Mouse (Mus musculus) embryonic facial prominence, embryonic 15.5 days (tissue): ENCODE results near the gene Sf1. TPM values are rescaled to one million over a fixed set of nuclear protein-coding genes. Genes with fewer than 3 reads are reported as not detected.

Experiments
- ATAC-seq: fragments of 200-750 bp; cut with Nextera tagmentation; 2 replicates; pipeline ENCODE4 v1.8.0; 2017; ENCODE audit warnings: low read depth, moderate TSS enrichment; ENCODE audit not compliant: insufficient number of reproducible peaks, low FRiP score, low TSS enrichment
- H3K27ac ChIP-seq: fragments of 300-500 bp; sonication (generic); replicated peaks from 2 replicates; pipeline ENCODE4 v1.5.1; 2015; ENCODE audit warnings: mild to moderate bottlenecking, inconsistent platforms
- H3K27me3 ChIP-seq: fragments of 300-500 bp; sonication (generic); 2 replicates; pipeline ENCODE4 v1.6.1; 2015; ENCODE audit warnings: inconsistent platforms
- H3K36me3 ChIP-seq: fragments of 300-500 bp; sonication (generic); 2 replicates; pipeline ENCODE4 v1.6.1; 2015; ENCODE audit warnings: mild to moderate bottlenecking, inconsistent platforms
- H3K4me1 ChIP-seq: fragments of 300-500 bp; sonication (generic); 2 replicates; pipeline ENCODE4 v1.6.1; 2015; ENCODE audit warnings: inconsistent platforms
- H3K4me2 ChIP-seq: fragments of 300-500 bp; sonication (generic); replicated peaks from 2 replicates; pipeline ENCODE4 v1.6.1; 2015; ENCODE audit warnings: mild to moderate bottlenecking, inconsistent platforms
- H3K4me3 ChIP-seq: fragments of 300-500 bp; sonication (generic); replicated peaks from 2 replicates; pipeline ENCODE4 v1.5.1; 2015; ENCODE audit warnings: mild to moderate bottlenecking, inconsistent platforms
- H3K9ac ChIP-seq: fragments of 300-500 bp; sonication (generic); 2 replicates; pipeline ENCODE4 v1.6.1; 2015; ENCODE audit warnings: inconsistent platforms
- H3K9me3 ChIP-seq: fragments of 300-500 bp; sonication (generic); replicated peaks from 2 replicates; pipeline ENCODE4 v1.6.1; 2016; ENCODE audit warnings: inconsistent platforms
- WGBS: fragments of 180-500 bp; shearing (Covaris S2); methylation state at CpG from one replicate; pipeline ENCODE4 v1.1.7; 2015; 5-methylcytosine and 5-hydroxymethylcytosine counted together
- polyA plus RNA-seq: library from polyadenylated mRNA; unstranded; fragments of >200 nt; fragmentation: Nextera tagmentation; extraction: Ambion mirVana; gene quantifications from 2 replicates; pipeline ENCODE4 v1.2.1, GENCODE M21; 2015

The Sf1 gene
- polyA plus RNA-seq, 1 experiment from 2014 or later: 145 TPM

DNA sequence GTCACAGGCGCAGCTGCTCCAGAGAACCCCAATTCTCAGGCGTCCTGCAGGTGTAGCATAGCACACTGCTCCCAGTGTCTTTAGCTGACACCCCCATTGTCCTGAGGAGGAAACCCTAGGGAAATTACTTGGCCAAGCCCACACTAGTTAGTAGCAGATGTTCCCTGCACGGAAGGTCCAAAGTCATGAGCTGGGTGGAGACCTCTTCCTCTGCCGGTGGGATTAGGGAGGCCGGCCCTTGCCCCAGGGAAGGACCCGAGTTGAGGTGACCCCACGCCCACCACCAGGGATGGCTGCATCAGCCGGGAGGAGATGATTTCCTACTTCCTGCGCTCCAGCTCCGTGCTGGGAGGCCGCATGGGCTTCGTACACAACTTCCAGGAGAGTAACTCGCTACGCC, 49.3 kb downstream of the Sf1 start:
- Histone ChIP-seq H3K36me3 (no peaks in the 10 kb centered on the region), H3K4me1 (0 out of 2 replicates have a peak, but pooled peaks cover 5% of the 10 kb centered on the region), H3K27me3 (peaks cover 15% of the 10 kb centered on the region), H3K4me3 (no peak overlapping the region), H3K9ac (no peak overlapping the region), H3K9me3 (no peaks in the 10 kb centered on the region), H3K4me2 (no peak overlapping the region), H3K27ac (no peak overlapping the region)
- WGBS: 52% methylated on average over 14 of the region's 14 CpGs
- ATAC-seq: no peak

DNA sequence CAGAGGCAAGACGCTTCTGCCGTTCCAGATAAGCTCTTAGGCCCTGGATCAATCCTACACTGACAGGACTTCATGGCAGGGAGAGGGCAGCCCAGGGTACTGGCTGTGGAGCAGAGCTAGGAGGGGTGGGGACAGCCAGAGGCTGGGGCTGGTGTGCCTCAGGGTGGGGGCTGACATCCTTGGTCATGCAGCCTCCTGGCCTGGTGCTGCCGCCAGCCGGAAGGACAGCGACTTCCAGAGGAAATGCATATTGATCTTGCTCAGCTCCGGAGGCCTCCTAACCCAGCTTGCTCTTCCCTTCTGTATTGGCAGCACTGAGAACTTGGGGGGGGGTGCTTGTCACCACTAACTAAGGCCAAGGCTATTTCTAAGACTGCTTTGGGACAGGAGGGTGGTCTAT, 52.0 kb downstream of the Sf1 start:
- Histone ChIP-seq H3K36me3 (no peaks in the 10 kb centered on the region), H3K4me3 (no peak overlapping the region), H3K4me2 (no peak overlapping the region), H3K9me3 (no peaks in the 10 kb centered on the region), H3K4me1 (peaks cover 16% of the 10 kb centered on the region), H3K27ac (no peak overlapping the region), H3K27me3 (peaks cover 41% of the 10 kb centered on the region), H3K9ac (no peak overlapping the region)
- 32% methylated on average over 6 of the region's 6 CpGs for WGBS
- no peak for ATAC-seq

DNA sequence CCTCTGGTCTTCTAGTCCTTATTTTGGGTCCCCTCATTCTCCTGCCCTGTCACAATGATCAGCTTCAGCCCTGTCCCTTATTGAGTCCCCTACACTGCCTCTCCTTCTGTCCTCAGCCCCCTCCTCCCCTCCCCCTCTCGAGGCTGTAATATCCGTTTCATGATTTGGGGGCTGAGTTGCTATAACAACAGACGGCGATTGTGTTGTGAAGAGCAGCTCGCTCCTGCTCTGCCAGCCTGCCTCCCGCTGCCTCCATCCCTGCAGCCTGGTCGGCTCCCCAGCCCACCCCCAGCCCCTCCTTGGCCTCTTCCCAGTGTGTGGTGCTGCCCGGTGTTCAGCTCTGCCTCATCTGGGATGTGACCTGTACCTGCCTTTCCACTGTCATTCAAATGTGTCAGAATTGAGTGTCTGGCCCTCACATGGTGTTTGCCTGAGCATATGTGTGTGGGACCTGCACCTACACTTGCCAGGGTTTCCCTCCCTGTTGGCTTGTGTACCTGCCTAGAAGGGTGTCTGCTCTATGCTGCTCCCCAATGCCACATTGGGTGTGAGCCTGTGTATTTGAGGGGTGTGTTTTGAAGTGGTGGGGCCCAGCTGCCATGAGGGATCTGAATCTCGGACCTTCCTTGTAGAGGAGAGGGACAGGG, 52.8 kb downstream of the Sf1 start:
- H3K4me1 ChIP-seq: peaks cover 16% of the 10 kb centered on the region
- ATAC-seq: no peak
- 14% methylated on average over 9 of the region's 9 CpGs for WGBS
- no peak overlapping the region for H3K27ac ChIP-seq
- H3K36me3 ChIP-seq: no peaks in the 10 kb centered on the region
- H3K4me2 ChIP-seq: no peak overlapping the region
- H3K4me3 ChIP-seq: no peak overlapping the region
- no peak overlapping the region for H3K9ac ChIP-seq
- H3K27me3 ChIP-seq: peaks cover 49% of the 10 kb centered on the region
- no peaks in the 10 kb centered on the region for H3K9me3 ChIP-seq

DNA sequence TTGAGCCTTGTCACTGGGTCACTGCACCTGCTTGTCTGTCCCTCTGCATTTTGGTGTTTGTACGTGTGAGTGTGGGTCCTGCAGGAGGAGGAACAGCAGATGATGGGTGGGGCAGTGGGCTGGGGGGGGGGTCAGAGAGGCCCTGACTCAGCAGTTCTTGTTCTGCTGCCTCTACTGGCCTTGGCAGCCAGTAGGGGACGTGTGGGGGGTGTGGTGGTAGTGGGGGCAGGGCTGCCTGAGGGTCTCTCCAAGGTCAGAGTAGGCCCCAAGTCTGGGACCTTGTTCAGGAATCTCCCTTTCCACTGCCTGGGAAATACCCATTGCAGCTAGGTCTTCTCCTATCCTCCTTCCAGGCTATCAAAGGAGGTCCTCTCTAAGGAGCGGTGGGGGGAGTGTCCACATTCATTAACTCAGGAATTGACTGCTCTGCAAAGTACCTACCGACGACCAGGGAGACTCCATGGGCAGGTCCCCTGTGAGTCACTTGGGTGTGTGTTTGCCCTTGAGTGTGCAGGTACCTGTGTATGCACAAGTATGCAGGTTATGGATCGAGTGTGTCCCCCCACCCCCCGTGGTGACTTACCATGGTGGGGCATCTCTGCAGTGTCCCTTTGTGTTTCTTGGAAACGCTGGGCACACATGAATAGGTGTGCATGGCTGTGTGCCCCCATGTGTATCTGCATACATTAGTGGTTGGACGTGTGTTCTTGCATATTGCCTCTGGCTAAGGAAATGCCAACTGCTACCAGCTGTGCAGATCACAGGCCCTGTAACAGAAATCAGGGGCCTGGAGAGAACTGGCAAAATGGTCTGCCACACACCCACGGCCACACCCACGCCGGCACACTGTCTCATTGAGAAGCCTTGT, 53.6 kb downstream of the Sf1 start:
- Histone ChIP-seq H3K9ac (no peak overlapping the region), H3K4me1 (peaks cover 16% of the 10 kb centered on the region), H3K4me2 (no peak overlapping the region), H3K36me3 (no peaks in the 10 kb centered on the region), H3K27ac (no peak overlapping the region), H3K4me3 (no peak overlapping the region), H3K27me3 (peaks cover 58% of the 10 kb centered on the region), H3K9me3 (no peaks in the 10 kb centered on the region)
- WGBS: 61% methylated on average over 12 of the region's 12 CpGs
- no peak for ATAC-seq

DNA sequence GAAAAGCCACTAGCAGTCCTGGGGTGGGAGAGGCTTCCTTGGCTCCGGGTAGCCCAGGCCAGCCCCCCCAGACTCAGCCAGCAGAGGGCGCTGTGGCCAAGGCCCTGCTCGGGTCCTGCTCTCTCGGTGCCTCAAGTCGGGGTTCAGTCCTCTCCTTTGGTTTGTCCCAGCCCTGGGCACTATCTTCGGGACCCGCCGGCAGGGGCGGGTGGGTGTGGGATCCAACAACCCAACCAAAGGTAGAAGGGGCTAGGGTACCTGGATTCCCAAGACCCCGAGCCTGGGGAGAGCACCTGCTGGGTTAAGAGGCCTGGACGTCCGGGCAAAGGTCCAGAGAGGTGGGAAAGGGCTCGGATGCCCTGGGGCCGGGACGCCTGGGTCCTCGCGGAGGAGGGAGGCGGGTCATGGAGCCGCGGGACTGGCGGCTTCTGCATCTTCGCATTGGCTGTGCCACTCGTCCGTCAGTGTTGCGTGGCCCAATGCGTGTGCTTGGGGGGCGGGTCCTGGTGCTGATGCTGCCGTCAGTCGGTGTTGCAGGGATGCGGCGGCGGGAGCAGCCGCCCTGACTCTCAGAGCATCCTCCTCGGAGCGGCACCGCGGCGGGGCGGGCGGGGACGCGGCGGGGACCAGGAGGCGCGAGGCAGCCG, 54.9 kb downstream of the Sf1 start, which contains the start of gene Nrxn2:
TSS of gene Nrxn2 (plus strand) at position 499 of the 647 bp plus-strand sequence.
- ATAC-seq: peak; percentile 78
- H3K4me2 ChIP-seq: peak within 1 kb of the TSS; percentile 98
- H3K4me1 ChIP-seq: peaks cover 16% of the 10 kb centered on the region
- H3K27ac ChIP-seq: no peak within 1 kb of the TSS
- H3K9ac ChIP-seq: no peak within 1 kb of the TSS
- no peaks in the 10 kb centered on the region for H3K9me3 ChIP-seq
- no peaks in the 10 kb centered on the region for H3K36me3 ChIP-seq
- peaks cover 70% of the 10 kb centered on the region for H3K27me3 ChIP-seq
- under 1% methylated on average over 46 of the region's 46 CpGs for WGBS
- H3K4me3 ChIP-seq: peak within 1 kb of the TSS; percentile 52

DNA sequence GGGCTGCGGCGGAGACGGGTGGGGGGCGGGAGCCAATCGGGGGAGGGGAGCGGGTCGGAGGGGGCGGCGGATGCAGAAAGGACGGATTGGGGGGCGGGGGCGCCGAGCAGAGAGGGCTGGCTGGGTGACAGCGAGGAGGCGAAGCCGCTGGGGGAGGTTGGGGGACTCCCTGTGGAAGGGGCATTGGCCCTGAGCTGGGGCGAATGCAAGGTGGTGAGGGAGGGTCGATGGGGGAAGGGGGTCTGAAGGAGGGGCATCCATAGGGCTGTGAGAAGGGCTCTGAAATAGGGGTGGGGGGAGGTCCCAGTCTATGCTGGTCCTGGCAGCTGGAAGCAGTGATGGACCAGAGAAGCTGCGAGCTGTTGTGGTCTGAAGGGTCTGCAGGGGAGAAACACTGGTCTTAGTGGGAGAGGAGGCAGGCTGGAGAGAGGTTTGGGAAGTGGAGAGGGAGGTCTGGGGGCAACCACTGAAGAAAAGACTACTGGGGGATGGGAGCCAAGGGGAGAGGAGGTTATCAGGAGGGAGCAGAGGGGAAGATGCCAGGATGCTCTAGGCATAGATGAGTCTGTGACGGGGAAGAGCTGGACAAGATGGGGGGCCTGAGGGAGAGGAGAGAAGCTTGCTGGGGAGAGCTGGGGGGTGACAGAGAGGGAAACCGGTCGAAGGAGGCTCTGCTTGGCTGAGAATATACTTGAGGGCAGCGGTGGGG, 55.6 kb downstream of the Sf1 start:
- H3K27ac ChIP-seq: no peak overlapping the region
- peak overlapping the region; percentile 52 for H3K4me3 ChIP-seq
- H3K27me3 ChIP-seq: peaks cover 78% of the 10 kb centered on the region
- H3K4me1 ChIP-seq: peaks cover 16% of the 10 kb centered on the region
- no peaks in the 10 kb centered on the region for H3K9me3 ChIP-seq
- H3K9ac ChIP-seq: no peak overlapping the region
- H3K4me2 ChIP-seq: peak overlapping the region; percentile 98
- no peaks in the 10 kb centered on the region for H3K36me3 ChIP-seq
- no peak for ATAC-seq
- 12% methylated on average over 13 of the region's 23 CpGs for WGBS

DNA sequence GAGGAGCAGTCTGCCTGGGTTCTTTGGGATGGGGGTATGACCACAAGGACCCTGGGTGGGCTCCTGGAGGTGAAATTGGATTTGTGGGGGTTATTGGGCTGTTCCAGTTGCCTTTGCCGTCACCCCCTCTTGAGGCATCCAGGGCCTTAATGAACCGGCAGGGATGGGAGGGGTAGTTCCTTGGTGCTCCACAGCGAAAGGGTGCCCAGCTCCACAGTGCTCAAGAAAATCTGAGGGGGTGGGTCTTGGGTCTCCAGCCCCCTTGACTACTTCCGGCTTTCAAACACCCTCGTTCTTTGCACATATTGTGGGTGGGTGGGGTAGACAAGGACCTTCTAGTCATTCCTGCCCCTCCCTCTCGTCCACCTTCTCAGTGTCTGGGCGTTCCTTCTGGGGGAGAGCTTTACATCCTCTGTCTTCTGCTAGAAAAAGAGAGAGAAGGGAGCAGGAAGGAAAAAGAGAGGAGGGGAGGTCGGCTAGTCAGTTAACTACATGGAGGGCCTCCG, 56.4 kb downstream of the Sf1 start:
- Histone ChIP-seq H3K27me3 (peaks cover 85% of the 10 kb centered on the region), H3K36me3 (no peaks in the 10 kb centered on the region), H3K27ac (no peak overlapping the region), H3K4me1 (peaks cover 16% of the 10 kb centered on the region), H3K4me3 (no peak overlapping the region), H3K4me2 (no peak overlapping the region), H3K9me3 (no peaks in the 10 kb centered on the region), H3K9ac (no peak overlapping the region)
- ATAC-seq: no peak
- WGBS: 55% methylated on average over 9 of the region's 9 CpGs

DNA sequence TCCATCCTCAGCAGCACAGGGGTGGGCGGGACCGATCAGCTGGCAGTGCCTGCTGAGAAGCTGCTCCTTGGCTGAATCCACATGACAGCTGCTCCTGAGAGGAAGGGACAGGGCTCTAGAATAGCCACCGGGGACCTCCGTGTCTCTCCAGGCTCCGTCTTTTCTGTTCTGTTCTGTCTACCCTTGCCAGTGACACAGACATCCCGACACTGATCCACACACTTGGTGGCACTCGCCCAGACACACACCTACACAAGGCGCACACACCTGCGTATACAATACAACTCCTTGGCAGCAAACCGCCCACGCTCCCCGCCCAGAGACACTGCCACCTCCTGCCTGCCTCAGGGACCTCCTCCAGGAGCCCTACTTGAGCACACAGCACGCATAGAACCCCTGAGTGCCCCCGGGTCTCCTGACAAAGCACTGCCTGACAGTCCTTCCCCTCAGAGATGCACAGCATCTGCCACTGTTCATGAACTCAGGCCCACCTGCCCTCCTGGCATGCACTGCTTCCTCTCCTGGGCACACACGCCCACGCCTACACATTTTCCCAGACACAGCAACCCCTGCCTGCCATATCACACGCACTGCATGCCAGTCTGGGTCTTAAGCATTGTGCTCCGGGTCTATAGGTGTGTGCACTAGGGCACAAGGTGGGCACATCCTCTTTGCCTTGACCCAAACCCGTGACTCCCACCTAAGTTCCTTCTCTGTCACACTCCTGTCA, 57.2 kb downstream of the Sf1 start:
- H3K27me3 ChIP-seq: peaks cover 91% of the 10 kb centered on the region
- no peak overlapping the region for H3K27ac ChIP-seq
- H3K4me1 ChIP-seq: peaks cover 16% of the 10 kb centered on the region
- 52% methylated on average over 19 of the region's 19 CpGs for WGBS
- no peak for ATAC-seq
- H3K4me2 ChIP-seq: no peak overlapping the region
- no peaks in the 10 kb centered on the region for H3K36me3 ChIP-seq
- H3K9me3 ChIP-seq: no peaks in the 10 kb centered on the region
- no peak overlapping the region for H3K9ac ChIP-seq
- H3K4me3 ChIP-seq: no peak overlapping the region

DNA sequence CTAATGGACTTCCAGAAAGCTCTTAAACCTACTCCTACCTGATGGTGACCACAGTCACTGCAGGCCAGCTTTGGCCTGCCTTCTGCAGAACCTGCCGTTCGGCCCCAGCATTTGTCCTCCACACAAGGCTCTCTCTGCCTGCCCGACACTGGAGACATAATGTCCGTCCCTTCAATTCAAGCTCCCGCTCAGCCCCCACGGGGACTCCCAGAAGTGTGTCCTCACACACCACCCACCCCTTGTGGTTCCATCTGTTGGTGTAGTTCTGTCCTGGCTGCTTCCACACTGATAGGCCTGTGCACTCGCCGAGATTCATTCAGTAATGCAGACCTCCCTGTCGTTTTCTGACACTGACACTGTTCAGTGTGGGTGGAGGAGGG, 57.7 kb downstream of the Sf1 start:
- peaks cover 97% of the 10 kb centered on the region for H3K27me3 ChIP-seq
- no peak for ATAC-seq
- H3K9me3 ChIP-seq: no peaks in the 10 kb centered on the region
- peaks cover 13% of the 10 kb centered on the region for H3K4me1 ChIP-seq
- no peak overlapping the region for H3K4me3 ChIP-seq
- H3K36me3 ChIP-seq: no peaks in the 10 kb centered on the region
- no peak overlapping the region for H3K4me2 ChIP-seq
- no peak overlapping the region for H3K27ac ChIP-seq
- WGBS: 74% methylated on average over 9 of the region's 9 CpGs
- no peak overlapping the region for H3K9ac ChIP-seq

DNA sequence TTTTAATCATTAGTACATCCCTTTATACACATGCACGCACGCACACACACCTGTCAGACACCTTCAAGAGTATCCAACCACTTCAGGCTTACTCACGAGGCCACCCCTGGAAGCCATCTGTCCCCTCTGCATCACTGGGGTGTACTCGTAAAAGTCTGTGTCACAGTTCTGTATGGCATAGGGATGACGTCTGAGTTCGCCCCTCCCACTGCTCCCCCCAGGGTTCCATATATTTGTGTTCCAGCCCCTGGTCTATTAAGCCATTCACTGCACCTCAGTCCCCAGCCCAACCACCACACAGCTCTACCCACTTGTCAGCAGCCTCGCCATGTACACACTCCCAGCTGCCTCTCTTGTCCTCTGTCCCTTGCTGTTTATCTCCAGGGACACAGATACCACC, 58.5 kb downstream of the Sf1 start:
- Histone ChIP-seq H3K27me3 (peaks cover 98% of the 10 kb centered on the region), H3K4me1 (peaks cover 11% of the 10 kb centered on the region), H3K27ac (no peak overlapping the region), H3K4me2 (no peak overlapping the region), H3K9me3 (no peaks in the 10 kb centered on the region), H3K4me3 (no peak overlapping the region), H3K36me3 (no peaks in the 10 kb centered on the region), H3K9ac (no peak overlapping the region)
- 67% methylated on average over 7 of the region's 7 CpGs for WGBS
- ATAC-seq: no peak
